Mouse (Mus musculus): ENCODE measurements around the gene Gpatch8. TPM values are rescaled to one million over a fixed set of nuclear protein-coding genes. Genes with fewer than 3 reads are reported as not detected.
"Not testable (repeated sequence)": the region's sequence is repeated elsewhere in the genome, so short reads cannot be mapped to it uniquely, and the experiment has no call there.

The Gpatch8 gene
- polyA plus RNA-seq, 1 experiment, result 1.1 TPM

- Histone ChIP-seq H3K36me3 (ENCODE audit: control insufficient read depth) (no peaks in the 10 kb centered on the region), H3K27me3 (ENCODE audit: control insufficient read depth) (peaks cover 17% of the 10 kb centered on the region), H3K4me1 (ENCODE audit: control insufficient read depth) (peaks cover 11% of the 10 kb centered on the region), H3K9me3 (ENCODE audit: control insufficient read depth, low read length) (no peaks in the 10 kb centered on the region), H3K4me3 (replicated peaks) (no peak overlapping the region)
- TF ChIP-seq TAL1 (IDR thresholded peaks at IDR 0.05; ENCODE audit: low read length), result no peak
- TF ChIP-seq GATA1 (IDR thresholded peaks at IDR 0.05; ENCODE audit: low read length), result no peak
These were observed 18.8 kb upstream of the Gpatch8 start for GRCm38 (mm10) chr11:102575034-102575433.

GRCm38 (mm10) chr11:102572866-102573663, 16.9 kb upstream of the Gpatch8 start:
- no peaks in the 10 kb centered on the region for H3K36me3 ChIP-seq (ENCODE audit: control insufficient read depth)
- peaks cover 9% of the 10 kb centered on the region for H3K27me3 ChIP-seq (ENCODE audit: control insufficient read depth)
- H3K4me1 ChIP-seq (ENCODE audit: control insufficient read depth), result peaks cover 6% of the 10 kb centered on the region
- TF ChIP-seq GATA1 (IDR thresholded peaks at IDR 0.05; ENCODE audit: low read length) (no peak), TAL1 (IDR thresholded peaks at IDR 0.05; ENCODE audit: low read length) (no peak)
- peak overlapping the region; percentile 58 for H3K4me3 ChIP-seq (replicated peaks)
- no peaks in the 10 kb centered on the region for H3K9me3 ChIP-seq (ENCODE audit: control insufficient read depth, low read length)

- Histone ChIP-seq H3K27me3 (ENCODE audit: control insufficient read depth) (0 out of 2 replicates have a peak, but pooled peaks cover 2% of the 10 kb centered on the region), H3K9me3 (ENCODE audit: control insufficient read depth, low read length) (no peaks in the 10 kb centered on the region), H3K4me1 (ENCODE audit: control insufficient read depth) (peaks cover 21% of the 10 kb centered on the region), H3K36me3 (ENCODE audit: control insufficient read depth) (no peaks in the 10 kb centered on the region), H3K4me3 (replicated peaks) (no peak overlapping the region)
- no peak for TF ChIP-seq TAL1 (IDR thresholded peaks at IDR 0.05; ENCODE audit: low read length)
- no peak for TF ChIP-seq GATA1 (IDR thresholded peaks at IDR 0.05; ENCODE audit: low read length)
These were observed 12.7 kb upstream of the Gpatch8 start for GRCm38 (mm10) chr11:102568756-102569377.

- Histone ChIP-seq H3K36me3 (ENCODE audit: control insufficient read depth) (no peaks in the 10 kb centered on the region), H3K4me3 (replicated peaks) (no peak overlapping the region), H3K4me1 (ENCODE audit: control insufficient read depth) (peaks cover 19% of the 10 kb centered on the region), H3K27me3 (ENCODE audit: control insufficient read depth) (no peaks in the 10 kb centered on the region), H3K9me3 (ENCODE audit: control insufficient read depth, low read length) (no peaks in the 10 kb centered on the region)
- TF ChIP-seq TAL1 (IDR thresholded peaks at IDR 0.05; ENCODE audit: low read length) (no peak), GATA1 (IDR thresholded peaks at IDR 0.05; ENCODE audit: low read length) (no peak)
These were observed 12.0 kb upstream of the Gpatch8 start for GRCm38 (mm10) chr11:102568191-102568590.

GRCm38 (mm10) chr11:102567723-102568122, 11.5 kb upstream of the Gpatch8 start:
- H3K9me3 ChIP-seq (ENCODE audit: control insufficient read depth, low read length), result no peaks in the 10 kb centered on the region
- no peaks in the 10 kb centered on the region for H3K27me3 ChIP-seq (ENCODE audit: control insufficient read depth)
- TF ChIP-seq TAL1 (IDR thresholded peaks at IDR 0.05; ENCODE audit: low read length) (no peak), GATA1 (IDR thresholded peaks at IDR 0.05; ENCODE audit: low read length) (no peak)

GRCm38 (mm10) chr11:102567157-102567556, 11.0 kb upstream of the Gpatch8 start:
- no peak overlapping the region for H3K4me3 ChIP-seq (replicated peaks)
- TF ChIP-seq GATA1 (IDR thresholded peaks at IDR 0.05; ENCODE audit: low read length) (no peak), TAL1 (IDR thresholded peaks at IDR 0.05; ENCODE audit: low read length) (no peak)
- peaks cover 15% of the 10 kb centered on the region for H3K4me1 ChIP-seq (ENCODE audit: control insufficient read depth)
- no peaks in the 10 kb centered on the region for H3K36me3 ChIP-seq (ENCODE audit: control insufficient read depth)
- no peaks in the 10 kb centered on the region for H3K9me3 ChIP-seq (ENCODE audit: control insufficient read depth, low read length)
- no peaks in the 10 kb centered on the region for H3K27me3 ChIP-seq (ENCODE audit: control insufficient read depth)

More at GRCm38 (mm10) chr11:102567723-102568122, 11.5 kb upstream of the Gpatch8 start:
- H3K4me1 ChIP-seq (ENCODE audit: control insufficient read depth), result peaks cover 15% of the 10 kb centered on the region
- H3K36me3 ChIP-seq (ENCODE audit: control insufficient read depth), result no peaks in the 10 kb centered on the region
- no peak overlapping the region for H3K4me3 ChIP-seq (replicated peaks)

- Histone ChIP-seq H3K36me3 (ENCODE audit: control insufficient read depth) (no peaks in the 10 kb centered on the region), H3K4me1 (ENCODE audit: control insufficient read depth) (peaks cover 15% of the 10 kb centered on the region), H3K27me3 (ENCODE audit: control insufficient read depth) (no peaks in the 10 kb centered on the region), H3K9me3 (ENCODE audit: control insufficient read depth, low read length) (no peaks in the 10 kb centered on the region), H3K4me3 (replicated peaks) (no peak overlapping the region)
- TF ChIP-seq GATA1 (IDR thresholded peaks at IDR 0.05; ENCODE audit: low read length), result no peak
- TF ChIP-seq TAL1 (IDR thresholded peaks at IDR 0.05; ENCODE audit: low read length), result no peak
These were observed 10.1 kb upstream of the Gpatch8 start for GRCm38 (mm10) chr11:102566290-102566689.

- Histone ChIP-seq H3K4me1 (ENCODE audit: control insufficient read depth) (peaks cover 15% of the 10 kb centered on the region), H3K4me3 (replicated peaks) (no peak overlapping the region), H3K9me3 (ENCODE audit: control insufficient read depth, low read length) (no peaks in the 10 kb centered on the region), H3K27me3 (ENCODE audit: control insufficient read depth) (no peaks in the 10 kb centered on the region), H3K36me3 (ENCODE audit: control insufficient read depth) (no peaks in the 10 kb centered on the region)
- TF ChIP-seq TAL1 (IDR thresholded peaks at IDR 0.05; ENCODE audit: low read length) (no peak), GATA1 (IDR thresholded peaks at IDR 0.05; ENCODE audit: low read length) (no peak)
These were observed 9.5 kb upstream of the Gpatch8 start for GRCm38 (mm10) chr11:102565741-102566140.

GRCm38 (mm10) chr11:102564952-102565671, 8.9 kb upstream of the Gpatch8 start:
- not testable (repeated sequence) for H3K36me3 ChIP-seq (ENCODE audit: control insufficient read depth); H3K27me3 ChIP-seq (ENCODE audit: control insufficient read depth); H3K9me3 ChIP-seq (ENCODE audit: control insufficient read depth, low read length)
- Histone ChIP-seq H3K4me3 (replicated peaks) (peak overlapping the region; percentile 41), H3K4me1 (ENCODE audit: control insufficient read depth) (peaks cover 15% of the 10 kb centered on the region)
